Mouse (Mus musculus): Measurements from ENCODE around the gene Pbrm1.

- TF ChIP-seq POLR2A (IDR thresholded peaks at IDR 0.05; ENCODE audit: control insufficient read depth, extremely low read depth, insufficient read depth, low read length, poor library complexity), result no peak
- TF ChIP-seq CTCF (IDR thresholded peaks at IDR 0.05; ENCODE audit: borderline replicate concordance, control insufficient read depth, extremely low read depth, insufficient read depth, low read length, poor library complexity), result no peak
These were observed 42.7 kb upstream of the Pbrm1 start for GRCm38 (mm10) chr14:30976222-30976621.
